Mouse (Mus musculus) neural tube, embryonic 13.5 days (tissue): ENCODE measurements around the gene Auts2. TPM values are rescaled to one million over a fixed set of nuclear protein-coding genes. Genes with fewer than 3 reads are reported as not detected.

Source experiments
- ATAC-seq: fragments of 200-750 bp; cut with Nextera tagmentation; 2 replicates; pipeline ENCODE4 v1.8.0; 2017; ENCODE audit warnings: low read depth, mild to moderate bottlenecking, moderate TSS enrichment, moderate library complexity
- H3K27ac ChIP-seq: fragments of 300-500 bp; sonication (generic); replicated peaks from 2 replicates; pipeline ENCODE4 v1.5.1; 2015; ENCODE audit warnings: moderate library complexity, mild to moderate bottlenecking, inconsistent platforms
- H3K27me3 ChIP-seq: fragments of 300-500 bp; sonication (generic); 2 replicates; pipeline ENCODE4 v1.6.1; 2015; ENCODE audit warnings: mild to moderate bottlenecking, inconsistent platforms
- H3K36me3 ChIP-seq: fragments of 300-500 bp; sonication (generic); 2 replicates; pipeline ENCODE4 v1.6.1; 2015; ENCODE audit warnings: mild to moderate bottlenecking, inconsistent platforms
- H3K4me1 ChIP-seq: fragments of 300-500 bp; sonication (generic); replicated peaks from 2 replicates; pipeline ENCODE4 v1.6.1; 2015; ENCODE audit warnings: inconsistent platforms
- H3K4me2 ChIP-seq: fragments of 300-500 bp; sonication (generic); 2 replicates; pipeline ENCODE4 v1.6.1; 2015; ENCODE audit warnings: inconsistent platforms, mild to moderate bottlenecking, moderate library complexity
- H3K4me3 ChIP-seq: fragments of 300-500 bp; sonication (generic); 2 replicates; pipeline ENCODE4 v1.5.1; 2015; ENCODE audit warnings: mild to moderate bottlenecking, inconsistent platforms
- H3K9ac ChIP-seq: fragments of 300-500 bp; sonication (generic); 2 replicates; pipeline ENCODE4 v1.6.1; 2015; ENCODE audit warnings: moderate library complexity, mild to moderate bottlenecking, inconsistent platforms
- H3K9me3 ChIP-seq: fragments of 300-500 bp; sonication (generic); 2 replicates; pipeline ENCODE4 v1.6.1; 2016; ENCODE audit warnings: inconsistent platforms
- WGBS: fragments of 180-500 bp; shearing (Covaris S2); methylation state at CpG from one replicate; pipeline ENCODE4 v1.1.7; 2015; 5-methylcytosine and 5-hydroxymethylcytosine counted together
- polyA plus RNA-seq: library from polyadenylated mRNA; unstranded; fragments of >200 nt; fragmentation: Nextera tagmentation; extraction: Ambion mirVana; gene quantifications from 2 replicates; pipeline ENCODE4 v1.2.1, GENCODE M21; 2015

The Auts2 gene
- polyA plus RNA-seq, 1 experiment from 2014 or later: 72.6 TPM

GRCm38 (mm10) chr5:132073677-132074359, 469.3 kb downstream of the Auts2 start:
- Histone ChIP-seq H3K27ac (peak overlapping the region; percentile 83), H3K4me2 (peak overlapping the region; percentile 41), H3K27me3 (no peaks in the 10 kb centered on the region; the same call in none of the 2 replicates), H3K9me3 (no peaks in the 10 kb centered on the region), H3K4me1 (peaks cover 53% of the 10 kb centered on the region), H3K36me3 (no peaks in the 10 kb centered on the region), H3K4me3 (peak overlapping the region; percentile 1; the same call in 1 of the 2 replicates), H3K9ac (peak overlapping the region; percentile 55)
- no peak for ATAC-seq
- WGBS: 26% methylated on average over 10 of the region's 10 CpGs

- WGBS: 20% methylated on average over 4 of the region's 4 CpGs
- Histone ChIP-seq H3K36me3 (no peaks in the 10 kb centered on the region), H3K4me3 (no peak overlapping the region), H3K9me3 (no peaks in the 10 kb centered on the region), H3K9ac (no peak overlapping the region), H3K4me1 (peaks cover 68% of the 10 kb centered on the region), H3K4me2 (no peak overlapping the region), H3K27ac (peak overlapping the region; percentile 83; the same call in 1 of the 2 replicates), H3K27me3 (no peaks in the 10 kb centered on the region; the same call in none of the 2 replicates)
- no peak for ATAC-seq
Observed at GRCm38 (mm10) chr5:132072356-132072755, 470.8 kb downstream of the Auts2 start.

- H3K9me3 ChIP-seq: no peaks in the 10 kb centered on the region
- H3K27me3 ChIP-seq: peaks cover 3% of the 10 kb centered on the region
- no peak overlapping the region for H3K4me3 ChIP-seq
- peaks cover 44% of the 10 kb centered on the region for H3K4me1 ChIP-seq
- H3K9ac ChIP-seq: no peak overlapping the region
- H3K4me2 ChIP-seq: no peak overlapping the region
- 35% methylated on average over 10 of the region's 10 CpGs for WGBS
- ATAC-seq: peak; percentile 90
- no peaks in the 10 kb centered on the region for H3K36me3 ChIP-seq
- peak overlapping the region; percentile 57; the same call in 1 of the 2 replicates for H3K27ac ChIP-seq
Observed at GRCm38 (mm10) chr5:132067750-132068739, 475.1 kb downstream of the Auts2 start.

- H3K4me2 ChIP-seq: no peak overlapping the region
- no peak for ATAC-seq
Observed at GRCm38 (mm10) chr5:132060116-132060515, 483.0 kb downstream of the Auts2 start.

GRCm38 (mm10) chr5:132052637-132053036, 490.5 kb downstream of the Auts2 start:
- no peak for ATAC-seq
- Histone ChIP-seq H3K9me3 (no peaks in the 10 kb centered on the region), H3K9ac (no peak overlapping the region), H3K4me1 (peaks cover 11% of the 10 kb centered on the region), H3K27ac (no peak overlapping the region), H3K4me3 (no peak overlapping the region), H3K27me3 (no peaks in the 10 kb centered on the region), H3K4me2 (no peak overlapping the region), H3K36me3 (no peaks in the 10 kb centered on the region)
- 82% methylated on average over 13 of the region's 13 CpGs for WGBS

More at GRCm38 (mm10) chr5:132060116-132060515, 483.0 kb downstream of the Auts2 start:
- H3K4me1 ChIP-seq: no peaks in the 10 kb centered on the region
- WGBS: 86% methylated on average over 6 of the region's 6 CpGs
- no peaks in the 10 kb centered on the region for H3K27me3 ChIP-seq
- H3K36me3 ChIP-seq: no peaks in the 10 kb centered on the region
- H3K9me3 ChIP-seq: no peaks in the 10 kb centered on the region
- no peak overlapping the region for H3K9ac ChIP-seq
- H3K27ac ChIP-seq: no peak overlapping the region
- no peak overlapping the region for H3K4me3 ChIP-seq

GRCm38 (mm10) chr5:132039584-132039983, 503.6 kb downstream of the Auts2 start:
- no peak for ATAC-seq

GRCm38 (mm10) chr5:132033491-132034350, 509.4 kb downstream of the Auts2 start:
- H3K4me3 ChIP-seq: no peak overlapping the region
- peak overlapping the region; percentile 83 for H3K27ac ChIP-seq
- no peaks in the 10 kb centered on the region for H3K36me3 ChIP-seq
- H3K9ac ChIP-seq: no peak overlapping the region
- H3K9me3 ChIP-seq: no peaks in the 10 kb centered on the region
- no peaks in the 10 kb centered on the region for H3K27me3 ChIP-seq
- H3K4me1 ChIP-seq: peaks cover 55% of the 10 kb centered on the region
- 39% methylated on average over 15 of the region's 15 CpGs for WGBS
- peak; percentile 89 for ATAC-seq
- peak overlapping the region; percentile 32 for H3K4me2 ChIP-seq

More at GRCm38 (mm10) chr5:132039584-132039983, 503.6 kb downstream of the Auts2 start:
- H3K9ac ChIP-seq: no peak overlapping the region
- no peaks in the 10 kb centered on the region for H3K27me3 ChIP-seq
- peaks cover 7% of the 10 kb centered on the region; the same call in 1 of the 2 replicates for H3K4me1 ChIP-seq
- no peaks in the 10 kb centered on the region for H3K9me3 ChIP-seq
- WGBS: 90% methylated on average over 6 of the region's 6 CpGs
- no peaks in the 10 kb centered on the region for H3K36me3 ChIP-seq
- H3K4me2 ChIP-seq: no peak overlapping the region
- no peak overlapping the region for H3K4me3 ChIP-seq
- H3K27ac ChIP-seq: no peak overlapping the region

GRCm38 (mm10) chr5:132030941-132031531, 512.1 kb downstream of the Auts2 start:
- no peak for ATAC-seq
- no peaks in the 10 kb centered on the region for H3K36me3 ChIP-seq
- H3K4me1 ChIP-seq: peaks cover 55% of the 10 kb centered on the region
- no peak overlapping the region for H3K4me2 ChIP-seq
- peak overlapping the region; percentile 61 for H3K27ac ChIP-seq
- H3K9ac ChIP-seq: no peak overlapping the region
- WGBS: 47% methylated on average over 15 of the region's 15 CpGs
- H3K4me3 ChIP-seq: no peak overlapping the region
- no peaks in the 10 kb centered on the region for H3K27me3 ChIP-seq
- H3K9me3 ChIP-seq: no peaks in the 10 kb centered on the region

- Histone ChIP-seq H3K27me3 (no peaks in the 10 kb centered on the region), H3K36me3 (no peaks in the 10 kb centered on the region), H3K4me1 (peaks cover 48% of the 10 kb centered on the region), H3K27ac (no peak overlapping the region), H3K4me3 (no peak overlapping the region), H3K4me2 (no peak overlapping the region), H3K9ac (no peak overlapping the region), H3K9me3 (no peaks in the 10 kb centered on the region)
- 65% methylated on average over 11 of the region's 11 CpGs for WGBS
- ATAC-seq: no peak
Observed at GRCm38 (mm10) chr5:132029638-132030037, 513.5 kb downstream of the Auts2 start.

- H3K9me3 ChIP-seq: no peaks in the 10 kb centered on the region
- H3K4me3 ChIP-seq: no peak overlapping the region
- no peak overlapping the region for H3K9ac ChIP-seq
- H3K27me3 ChIP-seq: no peaks in the 10 kb centered on the region
- H3K27ac ChIP-seq: no peak overlapping the region
- 92% methylated on average over 12 of the region's 12 CpGs for WGBS
- no peaks in the 10 kb centered on the region for H3K36me3 ChIP-seq
- H3K4me1 ChIP-seq: peaks cover 43% of the 10 kb centered on the region
- no peak for ATAC-seq
- H3K4me2 ChIP-seq: no peak overlapping the region
Observed at GRCm38 (mm10) chr5:132029038-132029437, 514.1 kb downstream of the Auts2 start.

- no peak for ATAC-seq
- WGBS: 81% methylated on average over 5 of the region's 5 CpGs
- H3K27ac ChIP-seq: no peak overlapping the region
Observed at GRCm38 (mm10) chr5:132027859-132028498, 515.2 kb downstream of the Auts2 start.

More at GRCm38 (mm10) chr5:132027859-132028498, 515.2 kb downstream of the Auts2 start:
- H3K4me1 ChIP-seq: peaks cover 32% of the 10 kb centered on the region
- no peak overlapping the region for H3K4me2 ChIP-seq
- H3K4me3 ChIP-seq: no peak overlapping the region
- H3K36me3 ChIP-seq: no peaks in the 10 kb centered on the region
- H3K27me3 ChIP-seq: no peaks in the 10 kb centered on the region
- H3K9me3 ChIP-seq: no peaks in the 10 kb centered on the region
- H3K9ac ChIP-seq: no peak overlapping the region
